Mouse (Mus musculus): Measurements from ENCODE around the gene Ankrd44. TPM values are rescaled to one million over a fixed set of nuclear protein-coding genes. Genes with fewer than 3 reads are reported as not detected.

The Ankrd44 gene
- polyA plus RNA-seq, 1 experiment from 2014 or later: 30.8 TPM

- Histone ChIP-seq H3K9me3 (no peaks in the 10 kb centered on the region), H3K36me3 (no peaks in the 10 kb centered on the region), H3K4me3 (no peak overlapping the region), H3K9ac (no peak overlapping the region), H3K27ac (no peak overlapping the region), H3K27me3 (no peaks in the 10 kb centered on the region), H3K4me1 (no peaks in the 10 kb centered on the region), H3K4me2 (replicated peaks) (no peak overlapping the region)
- WGBS: 85% methylated on average over 2 of the region's 2 CpGs
- no peak for ATAC-seq (ENCODE audit: insufficient number of reproducible peaks, insufficient read depth, low FRiP score, low TSS enrichment)
Measured at GRCm38 (mm10) chr1:54637340-54637739, 288.8 kb downstream of the Ankrd44 start.

- ATAC-seq (ENCODE audit: insufficient number of reproducible peaks, insufficient read depth, low FRiP score, low TSS enrichment): no peak
- H3K27ac ChIP-seq: no peak overlapping the region
- H3K9ac ChIP-seq: no peak overlapping the region
- H3K27me3 ChIP-seq: no peaks in the 10 kb centered on the region
- no peaks in the 10 kb centered on the region for H3K36me3 ChIP-seq
- 80% methylated on average over 1 of the region's 1 CpGs for WGBS
- no peaks in the 10 kb centered on the region for H3K4me1 ChIP-seq
- H3K9me3 ChIP-seq: no peaks in the 10 kb centered on the region
- H3K4me2 ChIP-seq (replicated peaks): no peak overlapping the region
- H3K4me3 ChIP-seq: no peak overlapping the region
Measured at GRCm38 (mm10) chr1:54629106-54629505, 297.1 kb downstream of the Ankrd44 start.

- no peak for ATAC-seq (ENCODE audit: insufficient number of reproducible peaks, insufficient read depth, low FRiP score, low TSS enrichment)
- Histone ChIP-seq H3K4me2 (replicated peaks) (no peak overlapping the region), H3K36me3 (no peaks in the 10 kb centered on the region), H3K4me3 (no peak overlapping the region), H3K9ac (no peak overlapping the region), H3K27me3 (no peaks in the 10 kb centered on the region), H3K27ac (no peak overlapping the region), H3K9me3 (0 out of 2 replicates have a peak, but pooled peaks cover 3% of the 10 kb centered on the region), H3K4me1 (no peaks in the 10 kb centered on the region)
- WGBS: 90% methylated on average over 6 of the region's 6 CpGs
Measured at GRCm38 (mm10) chr1:54614963-54615362, 311.2 kb downstream of the Ankrd44 start.

- H3K36me3 ChIP-seq: no peaks in the 10 kb centered on the region
- H3K9me3 ChIP-seq: 0 out of 2 replicates have a peak, but pooled peaks cover 3% of the 10 kb centered on the region
- no peak overlapping the region for H3K9ac ChIP-seq
- no peak overlapping the region for H3K27ac ChIP-seq
- H3K27me3 ChIP-seq: no peaks in the 10 kb centered on the region
- H3K4me1 ChIP-seq: no peaks in the 10 kb centered on the region
- no peak overlapping the region for H3K4me3 ChIP-seq
- 75% methylated on average over 6 of the region's 6 CpGs for WGBS
- no peak overlapping the region for H3K4me2 ChIP-seq (replicated peaks)
- ATAC-seq (ENCODE audit: insufficient number of reproducible peaks, insufficient read depth, low FRiP score, low TSS enrichment): no peak
Measured at GRCm38 (mm10) chr1:54612344-54612743, 313.8 kb downstream of the Ankrd44 start.

- 57% methylated on average over 7 of the region's 7 CpGs for WGBS
- no peak overlapping the region for H3K27ac ChIP-seq
- H3K36me3 ChIP-seq: no peaks in the 10 kb centered on the region
- no peak for ATAC-seq (ENCODE audit: insufficient number of reproducible peaks, insufficient read depth, low FRiP score, low TSS enrichment)
- no peak overlapping the region for H3K4me2 ChIP-seq (replicated peaks)
- H3K27me3 ChIP-seq: no peaks in the 10 kb centered on the region
- H3K9me3 ChIP-seq: 0 out of 2 replicates have a peak, but pooled peaks cover 3% of the 10 kb centered on the region
- no peak overlapping the region for H3K9ac ChIP-seq
- no peaks in the 10 kb centered on the region for H3K4me1 ChIP-seq
- H3K4me3 ChIP-seq: no peak overlapping the region
Measured at GRCm38 (mm10) chr1:54611891-54612290, 314.3 kb downstream of the Ankrd44 start.

- Histone ChIP-seq H3K27ac (no peak overlapping the region), H3K36me3 (no peaks in the 10 kb centered on the region), H3K4me2 (replicated peaks) (no peak overlapping the region), H3K4me3 (no peak overlapping the region), H3K9ac (no peak overlapping the region), H3K27me3 (no peaks in the 10 kb centered on the region), H3K4me1 (no peaks in the 10 kb centered on the region), H3K9me3 (no peaks in the 10 kb centered on the region)
- WGBS: 77% methylated on average over 1 of the region's 1 CpGs
- ATAC-seq (ENCODE audit: insufficient number of reproducible peaks, insufficient read depth, low FRiP score, low TSS enrichment): no peak
Measured at GRCm38 (mm10) chr1:54606936-54607335, 319.3 kb downstream of the Ankrd44 start.

- ATAC-seq (ENCODE audit: insufficient number of reproducible peaks, insufficient read depth, low FRiP score, low TSS enrichment): no peak
- no peak overlapping the region for H3K4me2 ChIP-seq (replicated peaks)
- H3K9ac ChIP-seq: no peak overlapping the region
- 90% methylated on average over 9 of the region's 9 CpGs for WGBS
- H3K27ac ChIP-seq: no peak overlapping the region
- H3K4me3 ChIP-seq: no peak overlapping the region
- no peaks in the 10 kb centered on the region for H3K36me3 ChIP-seq
- no peaks in the 10 kb centered on the region for H3K4me1 ChIP-seq
- no peaks in the 10 kb centered on the region for H3K27me3 ChIP-seq
- H3K9me3 ChIP-seq: no peaks in the 10 kb centered on the region
Measured at GRCm38 (mm10) chr1:54601692-54602091, 324.5 kb downstream of the Ankrd44 start.

GRCm38 (mm10) chr1:54600275-54600674 is 325.9 kb downstream of the Ankrd44 start:
- ATAC-seq (ENCODE audit: insufficient number of reproducible peaks, insufficient read depth, low FRiP score, low TSS enrichment): no peak

GRCm38 (mm10) chr1:54597594-54598217 is 328.5 kb downstream of the Ankrd44 start:
- no peaks in the 10 kb centered on the region for H3K4me1 ChIP-seq
- WGBS: 72% methylated on average over 4 of the region's 4 CpGs
- H3K9ac ChIP-seq: no peak overlapping the region
- no peaks in the 10 kb centered on the region for H3K27me3 ChIP-seq
- no peak overlapping the region for H3K27ac ChIP-seq
- no peaks in the 10 kb centered on the region for H3K36me3 ChIP-seq
- H3K4me3 ChIP-seq: no peak overlapping the region
- ATAC-seq (ENCODE audit: insufficient number of reproducible peaks, insufficient read depth, low FRiP score, low TSS enrichment): no peak
- no peak overlapping the region for H3K4me2 ChIP-seq (replicated peaks)
- no peaks in the 10 kb centered on the region for H3K9me3 ChIP-seq

More at GRCm38 (mm10) chr1:54600275-54600674, 325.9 kb downstream of the Ankrd44 start:
- Histone ChIP-seq H3K9me3 (no peaks in the 10 kb centered on the region), H3K9ac (no peak overlapping the region), H3K4me3 (no peak overlapping the region), H3K27me3 (no peaks in the 10 kb centered on the region), H3K36me3 (no peaks in the 10 kb centered on the region), H3K27ac (no peak overlapping the region), H3K4me2 (replicated peaks) (no peak overlapping the region), H3K4me1 (no peaks in the 10 kb centered on the region)
- WGBS: 86% methylated on average over 1 of the region's 1 CpGs

- no peaks in the 10 kb centered on the region for H3K4me1 ChIP-seq
- no peak overlapping the region for H3K27ac ChIP-seq
- WGBS: 78% methylated on average over 2 of the region's 2 CpGs
- no peak overlapping the region for H3K4me2 ChIP-seq (replicated peaks)
- no peak overlapping the region for H3K9ac ChIP-seq
- ATAC-seq (ENCODE audit: insufficient number of reproducible peaks, insufficient read depth, low FRiP score, low TSS enrichment): no peak
- no peaks in the 10 kb centered on the region for H3K9me3 ChIP-seq
- H3K36me3 ChIP-seq: no peaks in the 10 kb centered on the region
- H3K27me3 ChIP-seq: no peaks in the 10 kb centered on the region
- no peak overlapping the region for H3K4me3 ChIP-seq
Measured at GRCm38 (mm10) chr1:54596151-54596550, 330.0 kb downstream of the Ankrd44 start.
